Comparison of ENCODE assay signal across 10 mouse cellular contexts in the genomic region with DNA sequence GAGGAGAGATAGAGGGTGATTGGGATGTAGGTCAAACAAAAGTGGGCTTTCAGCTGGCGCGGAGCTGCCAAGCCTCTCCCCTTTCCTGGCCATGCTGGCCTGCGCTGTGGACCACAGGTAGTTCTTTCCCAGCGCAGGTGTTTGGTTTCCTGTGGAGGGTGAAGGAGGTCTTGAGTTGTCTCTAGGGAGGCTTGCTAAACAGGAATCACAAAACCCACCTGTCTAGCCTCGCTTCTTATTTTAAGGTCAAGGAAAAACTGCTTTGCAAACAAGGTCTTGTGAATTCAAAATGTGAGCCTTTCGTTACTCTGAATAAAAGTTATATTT.
DNase-seq lines count a peak whose midpoint lies in the region; ATAC-seq and TF ChIP-seq lines count a peak whose summit lies in the region.
"Had no signal": no experiment of that assay in that cellular context is flagged by ENCODE, and none has a peak within 500 bp of the region (broad histone marks: within the 10 kb centered on the region; RNA-seq: fewer than 3 reads in every experiment).

No protein-coding gene starts in this region.

- H3K9me3 ChIP-seq in embryonic facial prominence, embryonic 15.5 days (replicated peaks), result no peaks in the 10 kb centered on the region
- no peaks in the 10 kb centered on the region for H3K9me3 ChIP-seq in intestine, embryonic 14.5 days (ENCODE audit: control insufficient read depth, low read length)
- no peaks in the 10 kb centered on the region for H3K9me3 ChIP-seq in midbrain, embryonic 16.5 days (replicated peaks; ENCODE audit: control insufficient read depth, low read length, poor library complexity, severe bottlenecking)

- 61% methylated on average over 6 of the region's 6 CpGs for WGBS in embryonic facial prominence, embryonic 15.5 days
- WGBS in intestine, embryonic 14.5 days, result 44% methylated on average over 6 of the region's 6 CpGs
- 62% methylated on average over 6 of the region's 6 CpGs for WGBS in midbrain, embryonic 16.5 days

- H3K4me3 ChIP-seq in layer of hippocampus, adult 2 months, result no peak overlapping the region; the same call in 1 of the 2 replicates
- H3K4me3 ChIP-seq in embryonic facial prominence, embryonic 15.5 days (replicated peaks), result no peak overlapping the region
- no peak overlapping the region for H3K4me3 ChIP-seq in intestine, embryonic 14.5 days (ENCODE audit: low read depth, low read length)
- H3K4me3 ChIP-seq in midbrain, embryonic 16.5 days (ENCODE audit: low read depth, low read length), result no peak overlapping the region

- ATAC-seq in embryonic facial prominence, embryonic 15.5 days (ENCODE audit: insufficient number of reproducible peaks, low FRiP score, low TSS enrichment, low read depth), result no peak
- ATAC-seq in intestine, embryonic 14.5 days (replicated peaks; ENCODE audit: low FRiP score, low TSS enrichment, low read depth), result no peak
- ATAC-seq in midbrain, embryonic 16.5 days, result no peak

- no peaks in the 10 kb centered on the region for H3K36me3 ChIP-seq in embryonic facial prominence, embryonic 15.5 days
- H3K36me3 ChIP-seq in intestine, embryonic 14.5 days (ENCODE audit: control insufficient read depth, insufficient read depth, low read length), result no peaks in the 10 kb centered on the region
- no peaks in the 10 kb centered on the region for H3K36me3 ChIP-seq in midbrain, embryonic 16.5 days (ENCODE audit: control insufficient read depth, insufficient read depth, low read length)

- TF ChIP-seq CTCF in layer of hippocampus, adult 2 months (conservative IDR thresholded peaks at IDR 0.05), result no peak

- H3K4me1 ChIP-seq in embryonic facial prominence, embryonic 15.5 days, result peaks cover 62% of the 10 kb centered on the region
- peaks cover 65% of the 10 kb centered on the region for H3K4me1 ChIP-seq in intestine, embryonic 14.5 days (replicated peaks; ENCODE audit: control insufficient read depth, insufficient read depth, low read length)
- H3K4me1 ChIP-seq in midbrain, embryonic 16.5 days (ENCODE audit: control insufficient read depth, insufficient read depth, low read length), result peaks cover 21% of the 10 kb centered on the region

- no peaks in the 10 kb centered on the region for H3K27me3 ChIP-seq in embryonic facial prominence, embryonic 15.5 days
- no peaks in the 10 kb centered on the region for H3K27me3 ChIP-seq in intestine, embryonic 14.5 days (replicated peaks; ENCODE audit: control insufficient read depth, insufficient read depth, low read length)
- no peaks in the 10 kb centered on the region for H3K27me3 ChIP-seq in midbrain, embryonic 16.5 days (ENCODE audit: control insufficient read depth, insufficient read depth, low read depth, low read length)

- no peak for DNase-seq in layer of hippocampus, adult 2 months (ENCODE audit: low spot score in 2 of 2)
- no peak for DNase-seq in layer of hippocampus, postnatal 36 days
- DNase-seq in intestine, embryonic 14.5 days (ENCODE audit: low spot score), result no peak
- DNase-seq in cerebellum, adult 18-20 months, result no peak
- DNase-seq in testis, postnatal 14 days (ENCODE audit: low spot score), result no peak
- DNase-seq in left cerebral cortex, adult 11 months (ENCODE audit: low spot score), result no peak
- DNase-seq: cerebellum, adult 8-10 months; kidney, adult 11 months had no signal

- H3K4me2 ChIP-seq in embryonic facial prominence, embryonic 15.5 days (replicated peaks), result peak overlapping the region; percentile 63; the same call in 1 of the 2 replicates
- H3K4me2 ChIP-seq in intestine, embryonic 14.5 days (ENCODE audit: low read length), result peak overlapping the region; percentile 52; the same call in 1 of the 2 replicates
- peak overlapping the region; percentile 79 for H3K4me2 ChIP-seq in midbrain, embryonic 16.5 days (ENCODE audit: low read length)

- H3K9ac ChIP-seq in embryonic facial prominence, embryonic 15.5 days, result no peak overlapping the region
- H3K9ac ChIP-seq in intestine, embryonic 14.5 days (ENCODE audit: low read length), result peak overlapping the region; percentile 44; the same call in 1 of the 2 replicates
- H3K9ac ChIP-seq in midbrain, embryonic 16.5 days (ENCODE audit: low read depth, low read length), result peak overlapping the region; percentile 81

- peak overlapping the region; percentile 84 for H3K27ac ChIP-seq in layer of hippocampus, adult 2 months
- H3K27ac ChIP-seq in embryonic facial prominence, embryonic 15.5 days (replicated peaks), result peak overlapping the region; percentile 79
- peak overlapping the region; percentile 92 for H3K27ac ChIP-seq in intestine, embryonic 14.5 days (ENCODE audit: low read depth)
- 0 out of 2 replicates have a peak overlapping the region, but pooled peaks have one; percentile 78 for H3K27ac ChIP-seq in midbrain, embryonic 16.5 days (ENCODE audit: low read length)
